Mouse (Mus musculus): ENCODE data around the gene Oas1h. TPM values are rescaled to one million over a fixed set of nuclear protein-coding genes. Genes with fewer than 3 reads are reported as not detected.
"Not testable (repeated sequence)": the region's sequence is repeated elsewhere in the genome, so short reads cannot be mapped to it uniquely, and the experiment has no call there.

Oas1h gene
- total RNA-seq, 2 experiments from 2014 or later: not detected

DNA sequence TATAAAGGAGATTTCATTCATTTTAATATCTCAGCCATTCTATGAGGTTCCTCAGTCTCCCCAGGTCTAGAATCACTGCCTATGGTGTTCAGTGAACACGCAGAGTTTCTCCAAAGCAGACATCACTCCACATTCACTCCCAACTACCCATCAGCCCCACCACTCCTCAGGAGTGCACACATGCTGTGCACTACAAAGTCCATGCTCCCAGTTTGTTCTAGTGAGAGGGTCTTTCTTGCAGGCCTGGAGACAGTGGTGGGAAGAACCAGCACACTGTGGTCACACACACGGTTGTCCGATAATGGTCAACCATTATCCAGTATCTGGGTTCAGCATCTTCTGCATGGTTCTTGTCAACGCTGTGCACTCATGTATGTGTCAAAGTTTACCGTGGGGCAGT is 40.8 kb downstream of the Oas1h start:
- intact Hi-C loops (cut with DNase I): no loop called here
- no peak for TF ChIP-seq CTCF (IDR thresholded peaks at IDR 0.05)

DNA sequence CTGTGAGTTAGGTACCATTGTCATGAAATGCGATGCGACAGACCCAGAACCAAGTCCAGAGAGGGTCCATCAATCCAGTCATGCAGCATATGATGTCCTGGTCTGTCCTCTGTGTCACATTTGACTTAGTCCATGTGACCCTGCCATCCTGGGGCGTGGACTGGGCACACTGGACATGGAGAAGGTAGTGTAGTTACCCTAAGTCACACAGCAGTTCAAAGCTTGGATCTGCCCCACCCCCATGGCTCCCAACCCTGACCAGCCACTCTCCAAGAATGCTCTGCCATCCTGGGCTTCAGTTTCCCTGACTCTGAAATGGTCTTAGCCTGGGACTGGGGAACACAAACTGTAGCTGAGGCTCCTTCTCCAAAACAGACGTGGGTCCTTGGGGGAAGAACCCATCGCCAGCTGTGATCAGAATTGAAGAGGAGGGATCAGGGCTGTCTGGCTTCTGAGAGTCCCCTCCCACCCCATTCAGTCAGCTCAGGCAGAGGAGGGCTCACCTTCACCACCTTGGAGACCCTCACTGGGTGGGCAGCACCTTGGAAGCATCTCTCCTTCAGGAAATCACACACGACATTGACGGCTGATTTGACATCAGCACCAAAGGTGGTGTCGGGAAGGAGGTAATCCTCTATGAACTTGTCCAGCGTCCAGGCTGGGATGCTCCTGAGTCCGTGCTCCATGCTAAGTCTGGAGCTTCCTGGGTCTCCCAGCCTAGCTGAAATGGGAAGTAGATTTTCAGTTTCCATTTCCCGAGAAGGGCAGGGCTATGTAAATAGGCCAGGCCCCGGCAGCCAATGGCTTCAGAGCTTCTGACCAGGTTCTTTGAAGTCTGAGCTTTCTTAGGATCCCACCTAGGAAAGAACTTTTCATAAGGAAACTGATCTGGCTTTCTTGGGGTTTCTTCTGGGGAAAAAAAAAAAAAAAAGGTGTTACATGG is 45.8 kb downstream of the Oas1h start, which contains the start of gene Oas1a:
Oas1a (minus strand) TSS at position 731 of the 943 bp plus-strand sequence.
- H3K4me3 ChIP-seq; H3K27ac ChIP-seq; DNase-seq (ENCODE audit: extremely low spot score in 1 of 2, low spot score in 2 of 2): not testable (repeated sequence)
- intact Hi-C loops (cut with DNase I): loop anchor here (2.0 to 5.0 kb wide), 2 partner anchors 16 to 35 kb away; no protein-coding TSS in a partner anchor

More for the DNA sequence above, 40.8 kb downstream of the Oas1h start:
- Histone ChIP-seq H3K27ac (no peak overlapping the region), H3K4me3 (no peak overlapping the region)
- no peak for DNase-seq (ENCODE audit: extremely low spot score in 1 of 2, low spot score in 2 of 2)

DNA sequence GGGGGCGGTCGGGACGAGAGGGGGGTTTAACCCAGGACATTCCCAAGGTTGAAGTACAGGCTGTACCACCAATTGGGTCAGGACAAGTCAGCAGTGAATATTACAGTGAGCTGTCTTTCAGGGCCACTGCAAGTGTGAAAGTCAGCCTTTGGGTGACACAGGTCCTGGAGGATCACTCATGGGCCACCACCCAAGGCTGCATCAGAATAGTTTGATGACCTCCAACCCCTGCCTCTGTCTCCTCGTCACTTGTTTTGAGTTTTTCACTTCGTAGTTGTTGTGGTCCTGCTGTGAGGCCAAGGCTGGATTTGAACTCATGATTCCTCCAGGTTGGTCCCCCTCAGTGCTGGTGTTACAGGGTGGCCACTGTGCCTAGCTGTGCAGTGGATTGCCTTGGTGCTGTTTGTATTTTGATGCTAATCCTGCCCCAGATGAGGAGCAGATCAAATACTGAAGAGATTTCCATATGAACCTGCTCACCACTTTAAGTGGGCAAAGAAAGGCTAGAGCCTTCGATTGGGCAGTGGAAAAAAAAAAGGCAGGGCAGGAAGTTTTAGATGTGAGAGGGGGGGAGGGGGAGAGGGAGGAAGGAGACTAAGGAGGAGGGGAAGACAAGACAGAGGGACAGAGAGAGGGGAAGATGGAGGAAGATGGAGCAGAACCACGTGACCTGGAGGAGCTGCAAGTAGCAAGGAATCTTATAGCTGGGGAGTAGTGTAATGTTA is 47.1 kb downstream of the Oas1h start:
- intact Hi-C loops (cut with DNase I): loop anchor here (5.0 kb wide), 1 partner anchor 36 kb away; no protein-coding TSS in a partner anchor
- Histone ChIP-seq H3K4me3 (no peak overlapping the region), H3K27ac (no peak overlapping the region)
- no peak for DNase-seq (ENCODE audit: extremely low spot score in 1 of 2, low spot score in 2 of 2)
- TF ChIP-seq CTCF (IDR thresholded peaks at IDR 0.05): no peak

GRCm38 (mm10) chr5:120914204-120914603 is 53.0 kb downstream of the Oas1h start, which contains the start of gene Oas1d:
Gene Oas1d (plus strand): TSS chr5:120914536.
- DNase-seq (ENCODE audit: extremely low spot score in 1 of 2, low spot score in 2 of 2); H3K27ac ChIP-seq; intact Hi-C loops (cut with DNase I); H3K4me3 ChIP-seq: not testable (repeated sequence)

DNA sequence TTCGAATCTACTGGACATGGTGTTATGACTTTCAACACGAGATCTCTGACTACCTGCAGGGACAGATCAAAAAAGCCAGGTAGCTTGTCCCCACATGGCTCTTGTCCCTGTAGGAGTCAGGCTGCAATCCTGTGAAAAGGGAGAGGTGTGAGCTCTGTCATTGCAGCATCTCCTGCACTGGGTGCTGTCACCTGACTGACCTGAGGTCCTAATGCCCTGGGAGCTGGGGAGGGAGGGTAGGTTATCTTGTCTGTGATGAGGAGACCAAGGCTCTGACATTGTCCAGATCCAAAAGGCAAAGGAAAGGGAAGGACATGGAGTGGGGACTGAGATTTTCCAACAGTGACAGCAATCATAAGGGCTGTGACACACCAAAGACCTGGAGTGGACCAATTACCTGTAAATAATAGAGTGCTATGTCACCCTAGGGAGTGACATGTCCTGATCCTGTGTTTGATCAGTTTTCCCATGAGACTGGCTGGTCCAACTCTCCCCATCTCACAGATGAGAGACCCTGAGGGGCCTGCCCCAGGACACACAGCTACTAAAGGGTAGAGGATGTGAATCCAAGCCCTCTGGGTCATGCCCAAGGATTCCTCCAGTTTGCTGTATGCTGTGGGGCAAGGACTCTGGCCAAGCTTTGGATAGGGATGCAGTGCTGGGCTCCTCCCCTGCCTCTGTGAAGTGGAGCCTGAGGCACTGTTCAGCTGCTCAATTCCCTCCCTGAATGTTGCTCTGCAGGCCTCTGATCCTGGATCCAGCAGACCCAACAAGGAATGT is 58.1 kb downstream of the Oas1h start:
- intact Hi-C loops (cut with DNase I); DNase-seq (ENCODE audit: extremely low spot score in 1 of 2, low spot score in 2 of 2); H3K4me3 ChIP-seq: not testable (repeated sequence)

GRCm38 (mm10) chr5:120920296-120920695 is 59.1 kb downstream of the Oas1h start:
- intact Hi-C loops (cut with DNase I): no loop called here
- H3K27ac ChIP-seq: no peak overlapping the region
- no peak overlapping the region for H3K4me3 ChIP-seq
- no peak for TF ChIP-seq CTCF (IDR thresholded peaks at IDR 0.05)
- DNase-seq (ENCODE audit: extremely low spot score in 1 of 2, low spot score in 2 of 2): no peak

More for the DNA sequence above, 58.1 kb downstream of the Oas1h start:
- not testable (repeated sequence) for H3K27ac ChIP-seq

Small RNA genes lying within 50 kb of the gene (microRNA-seq; reads per million reads assigned to microRNA genes)
- 0 reads per million in 2 experiments for gene Gm22907

Other genes starting within 250 kb of the Oas1h start
- 10 to 100 TPM; 29.5 to 29.9 TPM for gene Rita1, start 248.8 kb upstream of the Oas1h start, total RNA-seq (2021)
- 10 to 100 TPM; 38.6 to 41.0 TPM for gene Ddx54, start 248.7 kb upstream of the Oas1h start, total RNA-seq (2021)
- gene Cfap73, start 227.2 kb upstream of the Oas1h start, total RNA-seq (2021): under 1 TPM in 1 of 2 experiments, not detected in 1; 0.52 TPM
- gene Rasal1, start 212.6 kb upstream of the Oas1h start, total RNA-seq (2021): 10 to 100 TPM; 85.3 TPM
- gene Dtx1, start 149.5 kb upstream of the Oas1h start, total RNA-seq (2021): 10 to 100 TPM; 74.5 to 76.9 TPM
- under 1 TPM in 1 of 2 experiments, not detected in 1; 0.14 TPM for gene Oas2, start 111.6 kb upstream of the Oas1h start, total RNA-seq (2021)
- not detected for gene Oas3, start 83.8 kb upstream of the Oas1h start, total RNA-seq (2021)
- not detected for gene Oas1e, start 65.9 kb upstream of the Oas1h start, total RNA-seq (2021)
- 1 to 10 TPM in 1 of 2 experiments, under 1 TPM in 1; 0.82 to 1.0 TPM for gene Oas1c, start 48.9 kb upstream of the Oas1h start, total RNA-seq (2021)
- gene Oas1f, start 14.1 kb upstream of the Oas1h start, total RNA-seq (2021): not detected
- gene Oas1g, start 26.2 kb downstream of the Oas1h start, total RNA-seq (2021): not detected
- gene Oas1a, start 46.1 kb downstream of the Oas1h start, total RNA-seq (2021): under 1 TPM in 1 of 2 experiments, not detected in 1; 0.42 TPM
- not detected for gene Oas1d, start 53.1 kb downstream of the Oas1h start, total RNA-seq (2021)
- 100 to 1,000 TPM; 329 to 347 TPM for gene Rph3a, start 148.7 kb downstream of the Oas1h start, total RNA-seq (2021)

Data from left cerebral cortex, adult 2 months (tissue).